Mouse (Mus musculus): ENCODE measurements around the gene Rhou.
"Not testable (repeated sequence)": the region's sequence is repeated elsewhere in the genome, so short reads cannot be mapped to it uniquely, and the experiment has no call there.

Rhou gene

DNA sequence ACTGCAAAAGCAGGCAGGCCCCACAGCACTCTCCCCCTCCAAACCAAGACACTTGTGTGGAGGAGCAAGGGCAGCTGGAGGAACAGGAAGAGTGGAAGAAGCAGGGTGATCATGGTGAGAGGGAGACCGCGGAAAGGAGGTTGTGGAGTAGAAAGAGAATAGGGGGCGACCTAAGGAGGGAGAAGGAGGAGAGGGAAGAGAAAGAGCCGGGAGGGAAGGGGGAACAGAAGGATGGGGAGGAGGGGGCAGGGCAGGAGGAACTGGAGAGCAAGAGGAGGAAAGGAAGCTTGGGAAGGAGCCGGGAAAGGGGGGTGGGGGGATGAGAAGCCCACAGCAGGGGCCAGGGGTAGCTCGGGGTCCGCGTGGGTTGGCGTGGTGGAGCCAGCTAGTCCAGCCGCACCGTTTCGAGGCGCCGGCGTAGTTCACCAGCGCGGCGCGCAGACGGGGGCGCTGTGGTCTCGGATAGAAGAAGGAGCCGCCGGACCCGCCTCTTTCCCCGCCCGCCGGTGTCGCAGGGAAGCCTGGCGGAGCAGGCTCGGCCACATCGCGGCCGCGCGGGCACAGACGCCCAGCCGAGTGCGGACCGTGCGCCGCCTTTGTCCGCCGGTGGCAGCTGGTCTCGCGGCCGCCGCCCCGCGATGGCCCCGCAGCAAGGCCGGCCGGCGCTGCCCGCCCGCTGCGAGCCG is at the start of gene Rhou:
Gene Rhou (plus strand): TSS at position 622 of the 686 bp plus-strand sequence.
- DNase-seq (ENCODE audit: low read depth, low spot score) = peak; percentile 44
- Histone ChIP-seq H3K36me3 (ENCODE audit: control insufficient read depth, insufficient read depth, low read length, poor library complexity, severe bottlenecking) (no peaks in the 10 kb centered on the region), H3K27me3 (ENCODE audit: control insufficient read depth, insufficient read depth, low read length, poor library complexity, severe bottlenecking) (no peaks in the 10 kb centered on the region)

- DNase-seq (ENCODE audit: low read depth, low spot score); H3K27me3 ChIP-seq (ENCODE audit: control insufficient read depth, insufficient read depth, low read length, poor library complexity, severe bottlenecking); H3K36me3 ChIP-seq (ENCODE audit: control insufficient read depth, insufficient read depth, low read length, poor library complexity, severe bottlenecking): not testable (repeated sequence)
These were observed 41.1 kb upstream of the Rhou start for GRCm38 (mm10) chr8:123612652-123613051.

DNA sequence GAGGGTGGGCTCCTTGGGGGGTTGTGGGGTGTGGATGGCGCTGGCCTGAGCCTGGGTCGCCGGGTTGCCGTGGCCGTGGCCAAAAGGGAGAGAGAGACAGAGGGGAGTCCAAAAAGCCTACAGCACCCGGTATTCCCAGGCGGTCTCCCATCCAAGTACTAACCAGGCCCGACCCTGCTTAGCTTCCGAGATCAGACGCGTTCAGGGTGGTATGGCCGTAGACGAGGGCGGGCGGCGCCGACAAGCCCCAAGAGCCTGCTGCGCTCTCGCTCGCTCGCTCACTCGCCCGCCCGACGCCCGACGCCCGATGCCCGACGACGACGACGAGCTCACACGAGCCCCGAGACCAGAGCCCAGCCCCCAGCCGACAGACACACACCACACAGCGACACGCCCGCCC is 30.2 kb upstream of the Rhou start:
- not testable (repeated sequence) for DNase-seq (ENCODE audit: low read depth, low spot score); H3K36me3 ChIP-seq (ENCODE audit: control insufficient read depth, insufficient read depth, low read length, poor library complexity, severe bottlenecking); H3K27me3 ChIP-seq (ENCODE audit: control insufficient read depth, insufficient read depth, low read length, poor library complexity, severe bottlenecking)

DNA sequence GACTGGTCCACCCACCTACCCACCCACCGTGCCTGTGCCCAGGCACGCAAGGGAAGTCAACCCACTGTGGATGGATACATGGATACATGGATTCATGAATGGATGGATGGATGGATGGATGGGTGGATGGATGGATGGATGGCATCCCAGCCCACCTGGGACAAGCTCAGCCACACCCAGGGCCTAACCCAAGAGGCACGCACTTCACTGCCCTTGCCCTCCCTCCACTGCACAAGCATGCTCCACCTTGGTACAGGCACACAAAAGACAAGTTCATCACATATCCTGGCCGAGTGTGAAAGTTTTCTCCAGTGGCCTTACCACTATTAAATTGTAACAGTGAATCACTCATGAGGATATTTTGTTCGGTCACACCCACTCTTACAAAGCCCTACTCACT is 29.5 kb upstream of the Rhou start:
- Histone ChIP-seq H3K36me3 (ENCODE audit: control insufficient read depth, insufficient read depth, low read length, poor library complexity, severe bottlenecking) (no peaks in the 10 kb centered on the region), H3K27me3 (ENCODE audit: control insufficient read depth, insufficient read depth, low read length, poor library complexity, severe bottlenecking) (no peaks in the 10 kb centered on the region)
- DNase-seq (ENCODE audit: low read depth, low spot score) = no peak

DNA sequence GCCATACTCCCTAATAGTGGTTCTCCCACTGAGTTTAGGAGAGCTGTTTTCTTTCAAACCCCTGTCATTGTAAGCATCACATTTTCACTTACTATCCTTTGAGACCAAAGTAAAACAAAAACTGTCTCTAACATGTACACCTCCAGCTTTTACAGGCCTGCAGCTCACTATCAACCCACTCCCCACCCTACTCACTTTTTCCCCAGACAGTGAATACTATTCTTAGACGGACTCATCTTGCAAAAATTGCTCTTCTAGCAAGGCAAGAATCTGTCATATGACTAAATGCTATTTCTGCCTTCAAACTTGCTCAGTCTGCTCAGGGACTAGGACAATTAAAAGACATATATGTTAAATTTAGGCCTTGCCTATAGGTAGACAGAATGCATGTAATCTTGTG is 29.0 kb upstream of the Rhou start:
- no peaks in the 10 kb centered on the region for H3K27me3 ChIP-seq (ENCODE audit: control insufficient read depth, insufficient read depth, low read length, poor library complexity, severe bottlenecking)
- H3K36me3 ChIP-seq (ENCODE audit: control insufficient read depth, insufficient read depth, low read length, poor library complexity, severe bottlenecking) = no peaks in the 10 kb centered on the region
- DNase-seq (ENCODE audit: low read depth, low spot score) = no peak

- Histone ChIP-seq H3K27me3 (ENCODE audit: control insufficient read depth, insufficient read depth, low read length, poor library complexity, severe bottlenecking) (no peaks in the 10 kb centered on the region), H3K36me3 (ENCODE audit: control insufficient read depth, insufficient read depth, low read length, poor library complexity, severe bottlenecking) (no peaks in the 10 kb centered on the region)
- no peak for DNase-seq (ENCODE audit: low read depth, low spot score)
These were observed 28.0 kb upstream of the Rhou start for GRCm38 (mm10) chr8:123625717-123626116.

DNA sequence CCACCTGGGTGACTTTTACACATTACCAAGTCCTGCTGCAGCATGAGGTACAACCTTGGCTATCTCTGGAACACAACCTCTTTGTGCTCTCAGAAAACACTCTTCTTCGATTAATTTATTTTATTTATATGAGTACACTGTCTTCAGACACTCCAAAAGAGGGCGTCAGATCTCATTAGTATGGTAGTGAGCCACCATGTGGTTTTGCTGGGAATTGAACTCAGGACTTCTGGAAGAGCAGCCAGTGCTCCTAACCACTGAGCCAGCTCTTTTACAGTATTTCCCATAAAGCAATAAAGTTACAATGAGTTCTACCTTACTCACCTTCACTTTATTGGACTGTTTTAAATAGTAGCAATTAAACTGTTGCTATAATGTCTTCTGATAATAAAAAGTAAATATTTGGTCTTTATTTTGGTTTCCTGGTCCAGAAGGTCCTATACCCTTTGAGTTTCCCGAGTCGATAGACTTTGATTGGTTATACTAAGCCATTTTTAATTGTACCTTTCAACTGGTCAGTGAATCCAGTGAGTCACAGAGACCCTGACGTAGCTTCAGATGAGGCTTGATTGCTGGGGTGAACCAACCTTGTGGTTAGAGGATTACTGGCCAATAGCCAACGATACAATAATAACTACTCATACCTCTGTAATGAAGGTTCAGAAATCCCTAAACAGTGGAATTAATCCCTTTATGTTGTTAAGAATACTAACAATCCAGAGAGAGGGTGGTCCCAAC is 26.1 kb upstream of the Rhou start:
- Histone ChIP-seq H3K27me3 (ENCODE audit: control insufficient read depth, insufficient read depth, low read length, poor library complexity, severe bottlenecking) (no peaks in the 10 kb centered on the region), H3K36me3 (ENCODE audit: control insufficient read depth, insufficient read depth, low read length, poor library complexity, severe bottlenecking) (no peaks in the 10 kb centered on the region)
- DNase-seq (ENCODE audit: low read depth, low spot score) = no peak

- no peaks in the 10 kb centered on the region for H3K36me3 ChIP-seq (ENCODE audit: control insufficient read depth, insufficient read depth, low read length, poor library complexity, severe bottlenecking)
- DNase-seq (ENCODE audit: low read depth, low spot score) = peak; percentile 70
- H3K27me3 ChIP-seq (ENCODE audit: control insufficient read depth, insufficient read depth, low read length, poor library complexity, severe bottlenecking) = no peaks in the 10 kb centered on the region
These were observed 25.3 kb upstream of the Rhou start for GRCm38 (mm10) chr8:123628253-123628967.

- no peaks in the 10 kb centered on the region for H3K27me3 ChIP-seq (ENCODE audit: control insufficient read depth, insufficient read depth, low read length, poor library complexity, severe bottlenecking)
- peak; percentile 74 for DNase-seq (ENCODE audit: low read depth, low spot score)
- H3K36me3 ChIP-seq (ENCODE audit: control insufficient read depth, insufficient read depth, low read length, poor library complexity, severe bottlenecking) = no peaks in the 10 kb centered on the region
These were observed 24.6 kb upstream of the Rhou start for GRCm38 (mm10) chr8:123628968-123629755.

DNA sequence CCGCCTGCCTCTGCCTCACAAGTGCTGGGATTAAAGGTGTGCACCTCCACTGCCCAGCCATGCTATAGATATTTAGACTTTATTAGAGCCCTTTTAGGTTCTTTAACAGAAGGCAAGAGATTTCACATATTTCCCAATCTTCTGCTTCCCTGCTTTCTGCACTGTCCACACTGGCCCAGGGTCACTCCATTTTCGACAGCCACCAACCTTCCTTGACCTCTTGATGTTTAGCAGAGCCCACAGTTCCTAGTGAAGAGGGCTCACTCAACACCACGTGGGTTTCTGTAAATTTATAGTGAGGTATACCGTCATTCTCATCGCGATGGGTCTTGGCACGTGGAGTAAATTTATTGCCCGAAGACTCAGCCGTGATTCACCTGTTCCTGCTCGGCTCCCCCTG is 23.7 kb upstream of the Rhou start:
- no peak for DNase-seq (ENCODE audit: low read depth, low spot score)
- Histone ChIP-seq H3K36me3 (ENCODE audit: control insufficient read depth, insufficient read depth, low read length, poor library complexity, severe bottlenecking) (no peaks in the 10 kb centered on the region), H3K27me3 (ENCODE audit: control insufficient read depth, insufficient read depth, low read length, poor library complexity, severe bottlenecking) (no peaks in the 10 kb centered on the region)

DNA sequence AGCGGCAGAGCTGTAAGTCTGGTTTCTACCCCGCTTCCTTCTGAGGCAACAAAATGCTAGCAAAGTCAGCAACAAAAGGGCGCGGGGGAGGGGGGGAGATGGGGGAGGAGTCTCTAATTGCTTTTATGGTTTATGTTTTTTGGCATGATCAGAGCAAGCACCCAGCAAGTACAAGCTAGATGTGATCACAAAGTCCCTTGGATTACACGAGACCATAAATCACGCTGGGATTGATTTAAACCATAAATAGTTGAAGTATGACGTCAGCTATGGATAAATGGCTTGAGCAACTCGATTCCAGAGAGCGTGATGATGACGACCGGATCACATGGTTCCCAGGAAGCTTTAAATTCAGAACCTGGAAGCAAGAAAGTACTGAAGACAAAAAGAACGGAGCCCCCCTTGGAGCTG is 22.9 kb upstream of the Rhou start:
- no peak for DNase-seq (ENCODE audit: low read depth, low spot score)
- H3K36me3 ChIP-seq (ENCODE audit: control insufficient read depth, insufficient read depth, low read length, poor library complexity, severe bottlenecking) = no peaks in the 10 kb centered on the region
- no peaks in the 10 kb centered on the region for H3K27me3 ChIP-seq (ENCODE audit: control insufficient read depth, insufficient read depth, low read length, poor library complexity, severe bottlenecking)

GRCm38 (mm10) chr8:123631746-123632145 is 22.0 kb upstream of the Rhou start:
- not testable (repeated sequence) for DNase-seq (ENCODE audit: low read depth, low spot score); H3K27me3 ChIP-seq (ENCODE audit: control insufficient read depth, insufficient read depth, low read length, poor library complexity, severe bottlenecking); H3K36me3 ChIP-seq (ENCODE audit: control insufficient read depth, insufficient read depth, low read length, poor library complexity, severe bottlenecking)

GRCm38 (mm10) chr8:123632257-123632656 is 21.5 kb upstream of the Rhou start:
- Histone ChIP-seq H3K36me3 (ENCODE audit: control insufficient read depth, insufficient read depth, low read length, poor library complexity, severe bottlenecking) (no peaks in the 10 kb centered on the region), H3K27me3 (ENCODE audit: control insufficient read depth, insufficient read depth, low read length, poor library complexity, severe bottlenecking) (no peaks in the 10 kb centered on the region)
- DNase-seq (ENCODE audit: low read depth, low spot score) = no peak

- Histone ChIP-seq H3K36me3 (ENCODE audit: control insufficient read depth, insufficient read depth, low read length, poor library complexity, severe bottlenecking) (no peaks in the 10 kb centered on the region), H3K27me3 (ENCODE audit: control insufficient read depth, insufficient read depth, low read length, poor library complexity, severe bottlenecking) (no peaks in the 10 kb centered on the region)
- DNase-seq (ENCODE audit: low read depth, low spot score) = no peak
These were observed 19.9 kb upstream of the Rhou start for GRCm38 (mm10) chr8:123633801-123634200.
